Mouse (Mus musculus) myocyte (in vitro differentiated cells): Measurements from ENCODE around the gene Egflam. TPM values are rescaled to one million over a fixed set of nuclear protein-coding genes. Genes with fewer than 3 reads are reported as not detected.

ENCODE experiments used
- H3K27me3 ChIP-seq: one replicate; pipeline ENCODE4 v1.6.1; 2011; ENCODE audit not compliant: control insufficient read depth, insufficient read depth, insufficient read length
- H3K36me3 ChIP-seq: one replicate; pipeline ENCODE4 v1.6.1; 2011; ENCODE audit not compliant: control insufficient read depth, insufficient read depth
- H3K4me2 ChIP-seq: one replicate; pipeline ENCODE4 v1.6.1; 2011; ENCODE audit warnings: low read depth, control low read depth
- H3K4me3 ChIP-seq: one replicate; pipeline ENCODE4 v1.5.1; 2011; ENCODE audit warnings: mild to moderate bottlenecking, control low read depth, moderate library complexity
- H3K79me2 ChIP-seq: one replicate; pipeline ENCODE4 v1.6.1; 2011; ENCODE audit not compliant: control insufficient read depth, insufficient read depth
- H3ac ChIP-seq: one replicate; pipeline ENCODE4 v1.6.1; 2011; ENCODE audit not compliant: control insufficient read depth, insufficient read length
- CEBPB ChIP-seq: IDR thresholded peaks from 2 replicates; pipeline ENCODE4 v1.6.1; 2011; ENCODE audit warnings: mild to moderate bottlenecking, moderate library complexity; ENCODE audit not compliant: poor library complexity, insufficient read depth, severe bottlenecking
- E2F4 ChIP-seq: IDR thresholded peaks from one replicate; pipeline ENCODE4 v1.6.1; 2011; ENCODE audit warnings: mild to moderate bottlenecking, control low read depth, moderate library complexity; ENCODE audit not compliant: insufficient read depth
- MAX ChIP-seq: IDR thresholded peaks from one replicate; pipeline ENCODE4 v1.6.1; 2011; ENCODE audit warnings: low read depth, mild to moderate bottlenecking, control low read depth
- MYOD1 ChIP-seq, 3 experiments: IDR thresholded peaks; one replicate each; pipeline ENCODE4 v1.6.1; 2011; ENCODE audit warnings: control low read depth in 2 of 3, low read depth in 2 of 3, mild to moderate bottlenecking in 2 of 3, moderate library complexity in 1 of 3; ENCODE audit not compliant: insufficient read length in 2 of 3, control insufficient read depth in 1 of 3
- MYOG ChIP-seq, 3 experiments: IDR thresholded peaks; one replicate each; pipeline ENCODE4 v1.6.1; 2011; ENCODE audit warnings: control low read depth in 2 of 3, low read depth in 2 of 3, mild to moderate bottlenecking in 2 of 3; ENCODE audit not compliant: insufficient read length in 2 of 3, control insufficient read depth in 1 of 3, insufficient read depth in 1 of 3
- POLR2A ChIP-seq: IDR thresholded peaks from one replicate; pipeline ENCODE4 v1.6.1; 2011; ENCODE audit warnings: low read depth, mild to moderate bottlenecking, control low read depth, moderate library complexity; ENCODE audit not compliant: insufficient read length
- POLR2AphosphoS2 ChIP-seq: IDR thresholded peaks from one replicate; pipeline ENCODE4 v1.6.1; 2011; ENCODE audit warnings: low read depth, control low read depth; ENCODE audit not compliant: insufficient read length
- REST ChIP-seq: IDR thresholded peaks from one replicate; pipeline ENCODE4 v1.6.1; 2011; ENCODE audit warnings: mild to moderate bottlenecking, control low read depth, moderate library complexity; ENCODE audit not compliant: insufficient read depth, insufficient read length
- SRF ChIP-seq: IDR thresholded peaks from one replicate; pipeline ENCODE4 v1.6.1; 2011; ENCODE audit warnings: low read depth; ENCODE audit not compliant: control insufficient read depth, insufficient read length
- TCF12 ChIP-seq: IDR thresholded peaks from one replicate; pipeline ENCODE4 v1.6.1; 2011; ENCODE audit warnings: mild to moderate bottlenecking, control low read depth; ENCODE audit not compliant: poor library complexity, insufficient read depth, severe bottlenecking
- TCF3 ChIP-seq: IDR thresholded peaks from one replicate; pipeline ENCODE4 v1.6.1; 2011; ENCODE audit warnings: low read depth, control low read depth; ENCODE audit not compliant: insufficient read length
- USF1 ChIP-seq: IDR thresholded peaks from one replicate; pipeline ENCODE4 v1.6.1; 2011; ENCODE audit warnings: low read depth, mild to moderate bottlenecking, control low read depth, moderate library complexity
- polyA plus RNA-seq: library from polyadenylated mRNA; unstranded; fragments of >200 nt; fragmentation: generic; extraction: Trizol; gene quantifications from one replicate; pipeline ENCODE4 v1.2.1, GENCODE M21; 2012; ENCODE audit warnings: missing spikeins

Gene Egflam
- polyA plus RNA-seq, 1 experiment, result 0.16 TPM

DNA sequence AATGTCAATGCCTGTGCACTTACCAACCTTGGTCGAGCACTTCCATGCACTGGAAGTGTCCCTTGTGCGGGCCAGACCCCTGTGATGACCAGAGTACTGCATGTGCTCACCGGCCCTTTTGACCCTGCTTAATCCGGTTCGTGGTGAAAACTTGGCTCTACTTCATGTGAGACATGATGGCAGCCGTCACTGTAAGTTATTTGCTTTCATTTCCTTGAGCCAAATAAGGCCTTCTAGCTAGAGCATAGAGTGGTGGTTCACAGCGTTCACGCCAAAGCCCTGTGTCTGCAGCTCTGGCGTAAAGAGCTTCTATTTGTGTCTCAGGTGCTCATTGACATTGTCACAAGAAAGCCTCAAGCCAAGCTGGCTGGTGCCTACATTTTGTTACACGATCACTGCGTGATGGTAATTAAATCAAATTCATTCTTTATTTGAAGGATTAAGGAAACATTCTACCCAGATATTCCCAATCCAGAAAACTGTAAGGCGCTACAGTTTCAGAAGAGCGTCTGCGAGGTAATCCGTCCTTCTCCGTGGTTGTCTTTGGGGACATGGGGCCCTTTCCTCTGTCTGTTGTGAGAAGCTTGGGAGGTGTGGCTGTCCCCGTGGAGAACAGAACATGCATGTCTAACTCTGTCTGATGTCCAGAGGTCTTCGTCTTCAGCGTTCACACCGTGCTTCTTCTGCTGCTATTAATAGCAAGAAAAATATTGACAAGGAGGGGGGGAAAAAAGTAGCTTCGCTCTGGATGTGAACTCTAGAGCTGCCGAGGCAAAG is 208.3 kb downstream of the Egflam start:
- no peaks in the 10 kb centered on the region for H3K27me3 ChIP-seq
- no peak overlapping the region for H3K4me3 ChIP-seq
- H3K36me3 ChIP-seq, result peaks cover 51% of the 10 kb centered on the region
- no peak overlapping the region for H3ac ChIP-seq
- no peaks in the 10 kb centered on the region for H3K79me2 ChIP-seq
- H3K4me2 ChIP-seq, result no peak overlapping the region
- TF ChIP-seq MYOG (IDR thresholded peaks at IDR 0.05; ENCODE audit: control insufficient read depth in 1 of 3, insufficient read depth in 1 of 3, insufficient read length in 2 of 3, low read depth in 2 of 3) (no peak), TCF12 (no peak), E2F4 (no peak), POLR2A (no peak), MAX (no peak), USF1 (no peak), SRF (no peak)

DNA sequence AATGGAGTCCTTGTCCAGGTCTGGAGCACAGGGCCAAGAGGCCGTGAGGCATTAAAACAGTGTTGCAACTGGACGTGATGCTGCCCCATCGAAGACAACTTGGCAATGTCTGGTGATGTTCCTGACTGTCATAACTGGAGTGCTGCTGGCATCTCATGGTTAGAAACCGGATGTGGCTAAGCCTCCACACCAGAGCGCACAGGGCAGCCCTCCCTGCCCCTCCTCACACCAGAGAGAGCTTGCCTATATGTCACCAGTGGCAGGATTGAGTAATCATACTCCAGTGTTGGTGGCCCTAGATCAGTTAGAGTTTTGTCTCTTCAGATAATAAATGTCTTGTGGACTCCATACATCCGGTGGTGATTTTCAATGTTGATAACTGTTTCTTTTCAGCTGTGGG is 210.5 kb downstream of the Egflam start:
- H3K4me3 ChIP-seq, result no peak overlapping the region
- H3K79me2 ChIP-seq, result no peaks in the 10 kb centered on the region
- no peak overlapping the region for H3K4me2 ChIP-seq
- H3ac ChIP-seq, result no peak overlapping the region
- TF ChIP-seq MYOG (IDR thresholded peaks at IDR 0.05; ENCODE audit: control insufficient read depth in 1 of 3, insufficient read depth in 1 of 3, insufficient read length in 2 of 3, low read depth in 2 of 3) (no peak), SRF (no peak), TCF3 (no peak), POLR2AphosphoS2 (no peak), USF1 (no peak), MYOD1 (IDR thresholded peaks at IDR 0.05; ENCODE audit: control insufficient read depth in 1 of 3, insufficient read length in 2 of 3, low read depth in 2 of 3) (no peak)
- H3K36me3 ChIP-seq, result peaks cover 56% of the 10 kb centered on the region
- no peaks in the 10 kb centered on the region for H3K27me3 ChIP-seq

DNA sequence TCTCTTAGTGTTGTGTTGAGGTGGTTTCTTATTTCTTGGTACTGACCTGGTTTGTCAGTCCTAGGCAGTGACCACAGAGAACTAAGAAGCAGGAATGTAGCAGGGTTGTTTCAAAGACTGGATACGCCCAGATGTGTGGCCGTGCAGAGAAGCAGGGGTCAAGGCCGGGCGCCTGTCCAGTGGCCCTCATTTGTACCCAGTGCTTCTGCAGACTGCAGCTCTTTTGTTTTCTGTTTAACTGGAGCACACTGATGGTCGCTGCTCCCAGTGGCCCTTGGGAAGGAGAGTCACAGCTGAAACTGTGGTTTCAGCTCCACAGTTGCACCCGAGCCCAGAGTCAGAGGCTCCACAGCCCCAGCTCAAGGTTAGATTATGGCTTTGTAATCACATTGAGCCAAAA is 217.6 kb downstream of the Egflam start:
- Histone ChIP-seq H3K36me3 (peaks cover 66% of the 10 kb centered on the region), H3K27me3 (no peaks in the 10 kb centered on the region), H3K4me3 (no peak overlapping the region), H3K4me2 (no peak overlapping the region), H3ac (no peak overlapping the region), H3K79me2 (no peaks in the 10 kb centered on the region)
- TF ChIP-seq TCF12, result no peak
- no peak for TF ChIP-seq E2F4
- no peak for TF ChIP-seq CEBPB
- no peak for TF ChIP-seq MYOD1 (IDR thresholded peaks at IDR 0.05; ENCODE audit: control insufficient read depth in 1 of 3, insufficient read length in 2 of 3, low read depth in 2 of 3)
- TF ChIP-seq SRF, result no peak
- TF ChIP-seq MYOG (IDR thresholded peaks at IDR 0.05; ENCODE audit: control insufficient read depth in 1 of 3, insufficient read depth in 1 of 3, insufficient read length in 2 of 3, low read depth in 2 of 3), result no peak
- no peak for TF ChIP-seq REST
- no peak for TF ChIP-seq MAX
- no peak for TF ChIP-seq POLR2AphosphoS2
- no peak for TF ChIP-seq USF1
- TF ChIP-seq POLR2A, result no peak
- TF ChIP-seq TCF3, result no peak

DNA sequence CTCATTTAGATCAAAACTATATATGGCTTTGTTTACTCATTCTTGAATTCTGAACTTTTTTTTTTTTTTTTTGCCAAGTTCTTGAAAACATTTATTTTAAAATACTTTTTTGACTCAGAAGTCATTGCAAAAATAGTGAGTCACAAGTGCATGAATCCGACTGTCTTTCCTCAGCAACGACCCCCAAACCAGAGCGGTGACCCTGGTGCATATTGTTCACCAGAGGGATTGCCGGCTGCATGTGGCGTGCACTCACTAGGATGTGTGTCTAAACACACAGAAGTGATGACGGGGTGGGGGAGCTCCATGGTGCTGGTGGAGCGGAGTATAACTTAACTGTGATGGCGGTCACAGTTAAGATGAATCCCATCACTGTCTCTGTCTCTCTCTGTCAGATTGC is 224.4 kb downstream of the Egflam start:
- H3K4me3 ChIP-seq, result no peak overlapping the region
- H3K36me3 ChIP-seq, result peaks cover 75% of the 10 kb centered on the region
- H3K4me2 ChIP-seq, result no peak overlapping the region
- H3ac ChIP-seq, result no peak overlapping the region
- H3K79me2 ChIP-seq, result no peaks in the 10 kb centered on the region
- no peaks in the 10 kb centered on the region for H3K27me3 ChIP-seq
- TF ChIP-seq REST, result no peak
- TF ChIP-seq USF1, result no peak
- TF ChIP-seq MYOG (IDR thresholded peaks at IDR 0.05; ENCODE audit: control insufficient read depth in 1 of 3, insufficient read depth in 1 of 3, insufficient read length in 2 of 3, low read depth in 2 of 3), result no peak
- TF ChIP-seq MAX, result no peak
- no peak for TF ChIP-seq TCF12
- no peak for TF ChIP-seq SRF
- no peak for TF ChIP-seq POLR2AphosphoS2
- no peak for TF ChIP-seq E2F4
- no peak for TF ChIP-seq POLR2A

DNA sequence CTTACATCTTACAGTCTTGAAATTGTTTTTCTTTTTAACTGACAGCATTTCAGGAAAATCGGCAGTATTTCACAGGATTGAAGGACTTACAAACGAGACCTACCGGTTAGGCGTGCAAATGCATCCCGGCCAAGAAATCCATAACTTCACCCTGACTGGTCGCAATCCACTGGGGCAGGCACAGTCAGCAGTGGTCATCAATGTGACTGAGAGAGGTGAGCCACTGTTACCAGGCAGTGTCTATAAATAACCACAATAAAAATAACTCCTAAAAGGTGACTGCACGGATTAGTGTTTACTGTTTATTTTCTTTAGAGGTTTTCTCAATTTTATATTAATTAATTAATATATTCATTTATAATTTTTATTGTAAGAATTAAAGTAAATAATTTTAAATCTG is 224.8 kb downstream of the Egflam start:
- Histone ChIP-seq H3ac (no peak overlapping the region), H3K27me3 (no peaks in the 10 kb centered on the region), H3K36me3 (peaks cover 75% of the 10 kb centered on the region), H3K79me2 (no peaks in the 10 kb centered on the region), H3K4me3 (no peak overlapping the region), H3K4me2 (no peak overlapping the region)
- no peak for TF ChIP-seq REST
- TF ChIP-seq TCF12, result no peak
- no peak for TF ChIP-seq POLR2A
- no peak for TF ChIP-seq MYOG (IDR thresholded peaks at IDR 0.05; ENCODE audit: control insufficient read depth in 1 of 3, insufficient read depth in 1 of 3, insufficient read length in 2 of 3, low read depth in 2 of 3)
- TF ChIP-seq SRF, result no peak
- no peak for TF ChIP-seq MYOD1 (IDR thresholded peaks at IDR 0.05; ENCODE audit: control insufficient read depth in 1 of 3, insufficient read length in 2 of 3, low read depth in 2 of 3)
- TF ChIP-seq USF1, result no peak
- TF ChIP-seq CEBPB, result no peak
- TF ChIP-seq MAX, result no peak
- TF ChIP-seq POLR2AphosphoS2, result no peak
- TF ChIP-seq TCF3, result no peak
- TF ChIP-seq E2F4, result no peak
